Mouse (Mus musculus): ENCODE results near the gene Spata31d1a. TPM values are rescaled to one million over a fixed set of nuclear protein-coding genes. Genes with fewer than 3 reads are reported as not detected.
"Not testable (repeated sequence)": the region's sequence is repeated elsewhere in the genome, so short reads cannot be mapped to it uniquely, and the experiment has no call there.

Spata31d1a gene
- polyA plus RNA-seq, 1 experiment from 2014 or later, result 0.20 TPM

GRCm38 (mm10) chr13:59713710-59714109 is 3.6 kb upstream of the Spata31d1a start:
- Histone ChIP-seq H3K9me3 (ENCODE audit: control insufficient read depth, low read length) (no peaks in the 10 kb centered on the region), H3K4me3 (replicated peaks; ENCODE audit: low read length) (no peak overlapping the region), H3K4me1 (replicated peaks; ENCODE audit: control insufficient read depth, insufficient read depth, low read length) (no peaks in the 10 kb centered on the region), H3K27me3 (replicated peaks; ENCODE audit: control insufficient read depth, insufficient read depth, low read length) (no peaks in the 10 kb centered on the region), H3K4me2 (ENCODE audit: low read length) (no peak overlapping the region), H3K27ac (ENCODE audit: low read length) (no peak overlapping the region), H3K36me3 (ENCODE audit: control insufficient read depth, insufficient read depth) (no peaks in the 10 kb centered on the region), H3K9ac (replicated peaks; ENCODE audit: low read depth, low read length) (no peak overlapping the region)
- no peak for ATAC-seq
- 32% methylated on average over 3 of the region's 3 CpGs for WGBS

GRCm38 (mm10) chr13:59711984-59712383 is 1.9 kb upstream of the Spata31d1a start, which contains the start of gene Spata31d1b:
TSS of gene Spata31d1b (plus strand) at chr13:59712284.
- not testable (repeated sequence) for H3K4me2 ChIP-seq (ENCODE audit: low read length); H3K27me3 ChIP-seq (replicated peaks; ENCODE audit: control insufficient read depth, insufficient read depth, low read length); H3K36me3 ChIP-seq (ENCODE audit: control insufficient read depth, insufficient read depth); ATAC-seq; H3K4me1 ChIP-seq (replicated peaks; ENCODE audit: control insufficient read depth, insufficient read depth, low read length); H3K9ac ChIP-seq (replicated peaks; ENCODE audit: low read depth, low read length); H3K9me3 ChIP-seq (ENCODE audit: control insufficient read depth, low read length); H3K4me3 ChIP-seq (replicated peaks; ENCODE audit: low read length); H3K27ac ChIP-seq (ENCODE audit: low read length)
- WGBS, result 78% methylated on average over 3 of the region's 3 CpGs

- Histone ChIP-seq H3K36me3 (ENCODE audit: control insufficient read depth, insufficient read depth) (no peaks in the 10 kb centered on the region), H3K4me1 (replicated peaks; ENCODE audit: control insufficient read depth, insufficient read depth, low read length) (no peaks in the 10 kb centered on the region; the same call in 1 of the 2 replicates), H3K27me3 (replicated peaks; ENCODE audit: control insufficient read depth, insufficient read depth, low read length) (no peaks in the 10 kb centered on the region), H3K9me3 (ENCODE audit: control insufficient read depth, low read length) (no peaks in the 10 kb centered on the region), H3K4me3 (replicated peaks; ENCODE audit: low read length) (no peak overlapping the region), H3K9ac (replicated peaks; ENCODE audit: low read depth, low read length) (no peak overlapping the region), H3K27ac (ENCODE audit: low read length) (no peak overlapping the region), H3K4me2 (ENCODE audit: low read length) (no peak overlapping the region)
- WGBS, result 59% methylated on average over 12 of the region's 12 CpGs
- ATAC-seq, result peak; percentile 59; the same call in 1 of the 2 replicates
Observed at GRCm38 (mm10) chr13:59704562-59704961, 5.6 kb downstream of the Spata31d1a start.

GRCm38 (mm10) chr13:59703514-59703913 is 6.6 kb downstream of the Spata31d1a start:
- no peak overlapping the region for H3K4me2 ChIP-seq (ENCODE audit: low read length)
- no peaks in the 10 kb centered on the region for H3K9me3 ChIP-seq (ENCODE audit: control insufficient read depth, low read length)
- no peak for ATAC-seq
- no peaks in the 10 kb centered on the region for H3K36me3 ChIP-seq (ENCODE audit: control insufficient read depth, insufficient read depth)
- no peak overlapping the region for H3K9ac ChIP-seq (replicated peaks; ENCODE audit: low read depth, low read length)
- no peaks in the 10 kb centered on the region for H3K27me3 ChIP-seq (replicated peaks; ENCODE audit: control insufficient read depth, insufficient read depth, low read length)
- H3K4me3 ChIP-seq (replicated peaks; ENCODE audit: low read length), result no peak overlapping the region
- no peak overlapping the region for H3K27ac ChIP-seq (ENCODE audit: low read length)
- WGBS, result 86% methylated on average over 12 of the region's 12 CpGs
- no peaks in the 10 kb centered on the region; the same call in 1 of the 2 replicates for H3K4me1 ChIP-seq (replicated peaks; ENCODE audit: control insufficient read depth, insufficient read depth, low read length)

GRCm38 (mm10) chr13:59700137-59700536 is 10.0 kb downstream of the Spata31d1a start:
- H3K9me3 ChIP-seq (ENCODE audit: control insufficient read depth, low read length); H3K4me1 ChIP-seq (replicated peaks; ENCODE audit: control insufficient read depth, insufficient read depth, low read length); H3K27me3 ChIP-seq (replicated peaks; ENCODE audit: control insufficient read depth, insufficient read depth, low read length); H3K4me3 ChIP-seq (replicated peaks; ENCODE audit: low read length); H3K9ac ChIP-seq (replicated peaks; ENCODE audit: low read depth, low read length); H3K4me2 ChIP-seq (ENCODE audit: low read length); H3K27ac ChIP-seq (ENCODE audit: low read length); H3K36me3 ChIP-seq (ENCODE audit: control insufficient read depth, insufficient read depth); ATAC-seq: not testable (repeated sequence)
- WGBS, result 52% methylated on average over 1 of the region's 1 CpGs

- no peak for ATAC-seq
- WGBS, result 88% methylated on average over 8 of the region's 8 CpGs
- no peak overlapping the region for H3K9ac ChIP-seq (replicated peaks; ENCODE audit: low read depth, low read length)
- no peak overlapping the region for H3K27ac ChIP-seq (ENCODE audit: low read length)
- H3K36me3 ChIP-seq (ENCODE audit: control insufficient read depth, insufficient read depth), result no peaks in the 10 kb centered on the region
- H3K4me2 ChIP-seq (ENCODE audit: low read length), result no peak overlapping the region
- no peaks in the 10 kb centered on the region for H3K27me3 ChIP-seq (replicated peaks; ENCODE audit: control insufficient read depth, insufficient read depth, low read length)
- H3K9me3 ChIP-seq (ENCODE audit: control insufficient read depth, low read length), result no peaks in the 10 kb centered on the region
- H3K4me1 ChIP-seq (replicated peaks; ENCODE audit: control insufficient read depth, insufficient read depth, low read length), result no peaks in the 10 kb centered on the region
- H3K4me3 ChIP-seq (replicated peaks; ENCODE audit: low read length), result no peak overlapping the region
Observed at GRCm38 (mm10) chr13:59699131-59699530, 11.0 kb downstream of the Spata31d1a start.

- Histone ChIP-seq H3K9me3 (ENCODE audit: control insufficient read depth, low read length) (no peaks in the 10 kb centered on the region), H3K27me3 (replicated peaks; ENCODE audit: control insufficient read depth, insufficient read depth, low read length) (no peaks in the 10 kb centered on the region), H3K9ac (replicated peaks; ENCODE audit: low read depth, low read length) (no peak overlapping the region), H3K4me3 (replicated peaks; ENCODE audit: low read length) (no peak overlapping the region), H3K4me2 (ENCODE audit: low read length) (no peak overlapping the region), H3K36me3 (ENCODE audit: control insufficient read depth, insufficient read depth) (no peaks in the 10 kb centered on the region), H3K27ac (ENCODE audit: low read length) (no peak overlapping the region), H3K4me1 (replicated peaks; ENCODE audit: control insufficient read depth, insufficient read depth, low read length) (no peaks in the 10 kb centered on the region)
- no peak for ATAC-seq
- WGBS, result 93% methylated on average over 7 of the region's 7 CpGs
Observed at GRCm38 (mm10) chr13:59695781-59696180, 14.3 kb downstream of the Spata31d1a start.

GRCm38 (mm10) chr13:59694008-59694407 is 16.1 kb downstream of the Spata31d1a start, which contains the start of gene 4921517D22Rik:
TSS of gene 4921517D22Rik (minus strand) at chr13:59694108.
- H3K4me2 ChIP-seq (ENCODE audit: low read length), result no peak within 1 kb of the TSS
- 81% methylated on average over 3 of the region's 3 CpGs for WGBS
- H3K9me3 ChIP-seq (ENCODE audit: control insufficient read depth, low read length), result no peaks in the 10 kb centered on the region
- H3K4me1 ChIP-seq (replicated peaks; ENCODE audit: control insufficient read depth, insufficient read depth, low read length), result no peaks in the 10 kb centered on the region
- no peak within 1 kb of the TSS for H3K9ac ChIP-seq (replicated peaks; ENCODE audit: low read depth, low read length)
- H3K27me3 ChIP-seq (replicated peaks; ENCODE audit: control insufficient read depth, insufficient read depth, low read length), result no peaks in the 10 kb centered on the region
- no peak within 1 kb of the TSS for H3K4me3 ChIP-seq (replicated peaks; ENCODE audit: low read length)
- no peak within 1 kb of the TSS for H3K27ac ChIP-seq (ENCODE audit: low read length)
- no peaks in the 10 kb centered on the region for H3K36me3 ChIP-seq (ENCODE audit: control insufficient read depth, insufficient read depth)
- no peak for ATAC-seq

- no peak for ATAC-seq
- WGBS, result 45% methylated on average over 10 of the region's 10 CpGs
Observed at GRCm38 (mm10) chr13:59691478-59691877, 18.7 kb downstream of the Spata31d1a start.

GRCm38 (mm10) chr13:59690576-59690975 is 19.6 kb downstream of the Spata31d1a start:
- H3K4me3 ChIP-seq (replicated peaks; ENCODE audit: low read length), result no peak overlapping the region
- H3K27ac ChIP-seq (ENCODE audit: low read length), result no peak overlapping the region
- WGBS, result 86% methylated on average over 7 of the region's 7 CpGs
- no peak for ATAC-seq
- H3K9ac ChIP-seq (replicated peaks; ENCODE audit: low read depth, low read length), result no peak overlapping the region
- no peaks in the 10 kb centered on the region for H3K36me3 ChIP-seq (ENCODE audit: control insufficient read depth, insufficient read depth)
- no peaks in the 10 kb centered on the region for H3K9me3 ChIP-seq (ENCODE audit: control insufficient read depth, low read length)
- no peak overlapping the region for H3K4me2 ChIP-seq (ENCODE audit: low read length)
- no peaks in the 10 kb centered on the region for H3K27me3 ChIP-seq (replicated peaks; ENCODE audit: control insufficient read depth, insufficient read depth, low read length)
- no peaks in the 10 kb centered on the region for H3K4me1 ChIP-seq (replicated peaks; ENCODE audit: control insufficient read depth, insufficient read depth, low read length)

More at GRCm38 (mm10) chr13:59691478-59691877, 18.7 kb downstream of the Spata31d1a start:
- no peak overlapping the region for H3K4me2 ChIP-seq (ENCODE audit: low read length)
- no peak overlapping the region for H3K27ac ChIP-seq (ENCODE audit: low read length)
- no peaks in the 10 kb centered on the region for H3K4me1 ChIP-seq (replicated peaks; ENCODE audit: control insufficient read depth, insufficient read depth, low read length)
- H3K9me3 ChIP-seq (ENCODE audit: control insufficient read depth, low read length), result no peaks in the 10 kb centered on the region
- no peak overlapping the region for H3K4me3 ChIP-seq (replicated peaks; ENCODE audit: low read length)
- H3K27me3 ChIP-seq (replicated peaks; ENCODE audit: control insufficient read depth, insufficient read depth, low read length), result no peaks in the 10 kb centered on the region
- no peaks in the 10 kb centered on the region for H3K36me3 ChIP-seq (ENCODE audit: control insufficient read depth, insufficient read depth)
- no peak overlapping the region for H3K9ac ChIP-seq (replicated peaks; ENCODE audit: low read depth, low read length)
